Mouse (Mus musculus): ENCODE measurements around the gene Sash1. TPM values are rescaled to one million over a fixed set of nuclear protein-coding genes. Genes with fewer than 3 reads are reported as not detected.

Gene Sash1
- total RNA-seq, 2 experiments from 2014 or later, result 53.8 to 63.6 TPM

- DNase-seq, result no peak
- intact Hi-C loops (cut with DNase I), result no loop called here
These were observed 25.2 kb downstream of the Sash1 start for GRCm38 (mm10) chr10:8860655-8861054.

- DNase-seq, result no peak
- intact Hi-C loops (cut with DNase I), result no loop called here
These were observed 27.2 kb downstream of the Sash1 start for GRCm38 (mm10) chr10:8858718-8859117.

- intact Hi-C loops (cut with DNase I), result no loop called here
- DNase-seq, result no peak
These were observed 28.9 kb downstream of the Sash1 start for GRCm38 (mm10) chr10:8856942-8857341.

GRCm38 (mm10) chr10:8853326-8853725 is 32.5 kb downstream of the Sash1 start:
- intact Hi-C loops (cut with DNase I), result no loop called here
- DNase-seq, result no peak

- intact Hi-C loops (cut with DNase I), result no loop called here
- DNase-seq, result no peak
These were observed 34.2 kb downstream of the Sash1 start for GRCm38 (mm10) chr10:8851625-8852024.

- intact Hi-C loops (cut with DNase I), result no loop called here
- no peak for DNase-seq
These were observed 37.9 kb downstream of the Sash1 start for GRCm38 (mm10) chr10:8847974-8848373.

GRCm38 (mm10) chr10:8846258-8846657 is 39.6 kb downstream of the Sash1 start:
- intact Hi-C loops (cut with DNase I), result no loop called here

GRCm38 (mm10) chr10:8845230-8845770 is 40.6 kb downstream of the Sash1 start:
- no peak for DNase-seq
- intact Hi-C loops (cut with DNase I), result no loop called here

More at GRCm38 (mm10) chr10:8846258-8846657, 39.6 kb downstream of the Sash1 start:
- no peak for DNase-seq

GRCm38 (mm10) chr10:8839956-8840355 is 45.9 kb downstream of the Sash1 start:
- no peak for DNase-seq
- intact Hi-C loops (cut with DNase I), result no loop called here

- DNase-seq, result peak; percentile 34 to 37
- intact Hi-C loops (cut with DNase I), result loop anchor here (5.0 kb wide), 1 partner anchor 48 kb away; no protein-coding TSS in a partner anchor
These were observed 51.9 kb downstream of the Sash1 start for GRCm38 (mm10) chr10:8833816-8834464.

GRCm38 (mm10) chr10:8826303-8826702 is 59.6 kb downstream of the Sash1 start:
- intact Hi-C loops (cut with DNase I), result no loop called here
- DNase-seq, result no peak

GRCm38 (mm10) chr10:8825874-8826273 is 60.0 kb downstream of the Sash1 start:
- DNase-seq, result no peak
- intact Hi-C loops (cut with DNase I), result no loop called here

- intact Hi-C loops (cut with DNase I), result no loop called here
- DNase-seq, result peak in 1 of 2 experiments; percentile 39
These were observed 67.8 kb downstream of the Sash1 start for GRCm38 (mm10) chr10:8818066-8818465.

- no peak for DNase-seq
- intact Hi-C loops (cut with DNase I), result no loop called here
These were observed 71.8 kb downstream of the Sash1 start for GRCm38 (mm10) chr10:8813984-8814578.

GRCm38 (mm10) chr10:8813259-8813658 is 72.6 kb downstream of the Sash1 start:
- intact Hi-C loops (cut with DNase I), result no loop called here
- peak; percentile 43 to 56 for DNase-seq

- DNase-seq, result no peak
- intact Hi-C loops (cut with DNase I), result no loop called here
These were observed 73.1 kb downstream of the Sash1 start for GRCm38 (mm10) chr10:8812807-8813206.

- DNase-seq, result no peak
- intact Hi-C loops (cut with DNase I), result no loop called here
These were observed 74.4 kb downstream of the Sash1 start for GRCm38 (mm10) chr10:8811261-8812039.

- no peak for DNase-seq
These were observed 75.4 kb downstream of the Sash1 start for GRCm38 (mm10) chr10:8810496-8810895.

GRCm38 (mm10) chr10:8808383-8808782 is 77.5 kb downstream of the Sash1 start:
- intact Hi-C loops (cut with DNase I), result no loop called here
- no peak for DNase-seq

More at GRCm38 (mm10) chr10:8810496-8810895, 75.4 kb downstream of the Sash1 start:
- intact Hi-C loops (cut with DNase I), result no loop called here

GRCm38 (mm10) chr10:8807581-8807980 is 78.3 kb downstream of the Sash1 start:
- DNase-seq, result no peak
- intact Hi-C loops (cut with DNase I), result no loop called here

GRCm38 (mm10) chr10:8805402-8805801 is 80.5 kb downstream of the Sash1 start:
- intact Hi-C loops (cut with DNase I), result no loop called here
- peak; percentile 58 to 60 for DNase-seq

Measured in heart, postnatal 10 days (tissue).